Mouse (Mus musculus): ENCODE results near the gene Plcb3. TPM values are rescaled to one million over a fixed set of nuclear protein-coding genes. Genes with fewer than 3 reads are reported as not detected.

Plcb3 gene
- polyA plus RNA-seq, 1 experiment: 35.5 TPM

- Histone ChIP-seq H3K27me3 (ENCODE audit: control insufficient read depth, insufficient read depth, low read length) (peaks cover 13% of the 10 kb centered on the region; the same call in 1 of the 2 replicates), H3K27ac (ENCODE audit: control insufficient read depth, insufficient read depth, low read length) (no peak overlapping the region), H3K4me1 (replicated peaks; ENCODE audit: control insufficient read depth, insufficient read depth, low read length) (peaks cover 17% of the 10 kb centered on the region), H3K36me3 (ENCODE audit: control insufficient read depth, insufficient read depth, low read length) (no peaks in the 10 kb centered on the region), H3K4me3 (ENCODE audit: control insufficient read depth, insufficient read depth, low read length) (no peak overlapping the region)
- TF ChIP-seq CTCF (IDR thresholded peaks at IDR 0.05; ENCODE audit: borderline replicate concordance, control insufficient read depth, extremely low read depth, insufficient read depth, low read length, poor library complexity) (no peak), POLR2A (IDR thresholded peaks at IDR 0.05; ENCODE audit: control insufficient read depth, extremely low read depth, insufficient read depth, low read length, poor library complexity) (no peak)
- DNase-seq: no peak
- 95% methylated on average over 16 of the region's 16 CpGs for WGBS
Measured at GRCm38 (mm10) chr19:6937541-6938465, 38.5 kb downstream of the Plcb3 start.

- no peak overlapping the region for H3K4me3 ChIP-seq (ENCODE audit: control insufficient read depth, insufficient read depth, low read length)
- no peak overlapping the region for H3K27ac ChIP-seq (ENCODE audit: control insufficient read depth, insufficient read depth, low read length)
- WGBS: 52% methylated on average over 3 of the region's 3 CpGs
- H3K36me3 ChIP-seq (ENCODE audit: control insufficient read depth, insufficient read depth, low read length): no peaks in the 10 kb centered on the region
- TF ChIP-seq POLR2A (IDR thresholded peaks at IDR 0.05; ENCODE audit: control insufficient read depth, extremely low read depth, insufficient read depth, low read length, poor library complexity) (no peak), CTCF (IDR thresholded peaks at IDR 0.05; ENCODE audit: borderline replicate concordance, control insufficient read depth, extremely low read depth, insufficient read depth, low read length, poor library complexity) (no peak)
- no peak for DNase-seq
- peaks cover 17% of the 10 kb centered on the region; the same call in 1 of the 2 replicates for H3K27me3 ChIP-seq (ENCODE audit: control insufficient read depth, insufficient read depth, low read length)
- H3K4me1 ChIP-seq (replicated peaks; ENCODE audit: control insufficient read depth, insufficient read depth, low read length): peaks cover 13% of the 10 kb centered on the region
Measured at GRCm38 (mm10) chr19:6936299-6936698, 40.0 kb downstream of the Plcb3 start.

- no peak for TF ChIP-seq CTCF (IDR thresholded peaks at IDR 0.05; ENCODE audit: borderline replicate concordance, control insufficient read depth, extremely low read depth, insufficient read depth, low read length, poor library complexity)
- TF ChIP-seq POLR2A (IDR thresholded peaks at IDR 0.05; ENCODE audit: control insufficient read depth, extremely low read depth, insufficient read depth, low read length, poor library complexity): no peak
- H3K27me3 ChIP-seq (ENCODE audit: control insufficient read depth, insufficient read depth, low read length): peaks cover 17% of the 10 kb centered on the region; the same call in 1 of the 2 replicates
- WGBS: 23% methylated on average over 23 of the region's 23 CpGs
- H3K4me1 ChIP-seq (replicated peaks; ENCODE audit: control insufficient read depth, insufficient read depth, low read length): peaks cover 7% of the 10 kb centered on the region
- H3K36me3 ChIP-seq (ENCODE audit: control insufficient read depth, insufficient read depth, low read length): no peaks in the 10 kb centered on the region
- no peak within 1 kb of the TSS for H3K27ac ChIP-seq (ENCODE audit: control insufficient read depth, insufficient read depth, low read length)
- DNase-seq: no peak
- H3K4me3 ChIP-seq (ENCODE audit: control insufficient read depth, insufficient read depth, low read length): no peak within 1 kb of the TSS
Measured at GRCm38 (mm10) chr19:6934195-6934977, 41.9 kb downstream of the Plcb3 start, which contains the start of gene Kcnk4. Gene Kcnk4, minus strand, starts transcription at chr19:6934515.

GRCm38 (mm10) chr19:6933436-6934194, 42.7 kb downstream of the Plcb3 start:
- Histone ChIP-seq H3K27ac (ENCODE audit: control insufficient read depth, insufficient read depth, low read length) (no peak overlapping the region), H3K27me3 (ENCODE audit: control insufficient read depth, insufficient read depth, low read length) (peaks cover 17% of the 10 kb centered on the region; the same call in 1 of the 2 replicates), H3K4me3 (ENCODE audit: control insufficient read depth, insufficient read depth, low read length) (no peak overlapping the region), H3K36me3 (ENCODE audit: control insufficient read depth, insufficient read depth, low read length) (no peaks in the 10 kb centered on the region), H3K4me1 (replicated peaks; ENCODE audit: control insufficient read depth, insufficient read depth, low read length) (peaks cover 7% of the 10 kb centered on the region)
- 7% methylated on average over 58 of the region's 58 CpGs for whole genome bisulfite sequencing
- DNase-seq: no peak
- TF ChIP-seq POLR2A (IDR thresholded peaks at IDR 0.05; ENCODE audit: control insufficient read depth, extremely low read depth, insufficient read depth, low read length, poor library complexity) (no peak), CTCF (IDR thresholded peaks at IDR 0.05; ENCODE audit: borderline replicate concordance, control insufficient read depth, extremely low read depth, insufficient read depth, low read length, poor library complexity) (no peak)

- peaks cover 7% of the 10 kb centered on the region for H3K4me1 ChIP-seq (replicated peaks; ENCODE audit: control insufficient read depth, insufficient read depth, low read length)
- 57% methylated on average over 4 of the region's 4 CpGs for WGBS
- DNase-seq: no peak
- no peak overlapping the region for H3K27ac ChIP-seq (ENCODE audit: control insufficient read depth, insufficient read depth, low read length)
- H3K36me3 ChIP-seq (ENCODE audit: control insufficient read depth, insufficient read depth, low read length): no peaks in the 10 kb centered on the region
- TF ChIP-seq CTCF (IDR thresholded peaks at IDR 0.05; ENCODE audit: borderline replicate concordance, control insufficient read depth, extremely low read depth, insufficient read depth, low read length, poor library complexity) (no peak), POLR2A (IDR thresholded peaks at IDR 0.05; ENCODE audit: control insufficient read depth, extremely low read depth, insufficient read depth, low read length, poor library complexity) (no peak)
- H3K4me3 ChIP-seq (ENCODE audit: control insufficient read depth, insufficient read depth, low read length): no peak overlapping the region
- peaks cover 19% of the 10 kb centered on the region; the same call in 1 of the 2 replicates for H3K27me3 ChIP-seq (ENCODE audit: control insufficient read depth, insufficient read depth, low read length)
Measured at GRCm38 (mm10) chr19:6933102-6933435, 43.2 kb downstream of the Plcb3 start.

GRCm38 (mm10) chr19:6932018-6932417, 44.3 kb downstream of the Plcb3 start:
- Histone ChIP-seq H3K4me1 (replicated peaks; ENCODE audit: control insufficient read depth, insufficient read depth, low read length) (peaks cover 7% of the 10 kb centered on the region), H3K4me3 (ENCODE audit: control insufficient read depth, insufficient read depth, low read length) (no peak overlapping the region), H3K27me3 (ENCODE audit: control insufficient read depth, insufficient read depth, low read length) (peaks cover 21% of the 10 kb centered on the region; the same call in 1 of the 2 replicates), H3K36me3 (ENCODE audit: control insufficient read depth, insufficient read depth, low read length) (no peaks in the 10 kb centered on the region), H3K27ac (ENCODE audit: control insufficient read depth, insufficient read depth, low read length) (no peak overlapping the region)
- WGBS: 69% methylated on average over 1 of the region's 1 CpGs
- no peak for DNase-seq
- TF ChIP-seq CTCF (IDR thresholded peaks at IDR 0.05; ENCODE audit: borderline replicate concordance, control insufficient read depth, extremely low read depth, insufficient read depth, low read length, poor library complexity) (no peak), POLR2A (IDR thresholded peaks at IDR 0.05; ENCODE audit: control insufficient read depth, extremely low read depth, insufficient read depth, low read length, poor library complexity) (no peak)

Data from thymus, adult 2 months (tissue).